Mouse (Mus musculus) embryonic facial prominence, embryonic 10.5 days (tissue): ENCODE measurements around the gene Lrrc26. TPM values are rescaled to one million over a fixed set of nuclear protein-coding genes. Genes with fewer than 3 reads are reported as not detected.

Experiments
- DNase-seq: peaks from one replicate; pipeline ENCODE4 v3.0.0-alpha.2; 2017; ENCODE audit warnings: low spot score
- H3K27ac ChIP-seq: fragments of 300-500 bp; sonication (generic); replicated peaks from 2 replicates; pipeline ENCODE4 v1.5.1; 2016; ENCODE audit warnings: mild to moderate bottlenecking
- H3K27me3 ChIP-seq: fragments of 300-500 bp; sonication (generic); replicated peaks from 2 replicates; pipeline ENCODE4 v1.6.1; 2016; ENCODE audit warnings: low read depth, mild to moderate bottlenecking; ENCODE audit not compliant: poor library complexity, severe bottlenecking
- H3K36me3 ChIP-seq: fragments of 300-500 bp; sonication (generic); replicated peaks from 2 replicates; pipeline ENCODE4 v1.6.1; 2016; ENCODE audit warnings: mild to moderate bottlenecking, moderate library complexity
- H3K4me1 ChIP-seq: fragments of 300-500 bp; sonication (generic); 2 replicates; pipeline ENCODE4 v1.6.1; 2016
- H3K4me3 ChIP-seq: fragments of 300-500 bp; sonication (generic); 2 replicates; pipeline ENCODE4 v1.5.1; 2016; ENCODE audit warnings: mild to moderate bottlenecking, moderate library complexity
- H3K9me3 ChIP-seq: fragments of 300-500 bp; sonication (generic); 2 replicates; pipeline ENCODE4 v1.6.1; 2016; ENCODE audit warnings: mild to moderate bottlenecking
- WGBS: fragments of 180-500 bp; shearing (Covaris S2); methylation state at CpG from one replicate; pipeline ENCODE4 v1.1.7; 2016; 5-methylcytosine and 5-hydroxymethylcytosine counted together
- polyA plus RNA-seq: library from polyadenylated mRNA; unstranded; fragments of >200 nt; fragmentation: Nextera tagmentation; extraction: Ambion mirVana; gene quantifications from 2 replicates; pipeline ENCODE4 v1.2.1, GENCODE M21; 2016

Gene Lrrc26
- polyA plus RNA-seq, 1 experiment from 2014 or later: not detected

DNA sequence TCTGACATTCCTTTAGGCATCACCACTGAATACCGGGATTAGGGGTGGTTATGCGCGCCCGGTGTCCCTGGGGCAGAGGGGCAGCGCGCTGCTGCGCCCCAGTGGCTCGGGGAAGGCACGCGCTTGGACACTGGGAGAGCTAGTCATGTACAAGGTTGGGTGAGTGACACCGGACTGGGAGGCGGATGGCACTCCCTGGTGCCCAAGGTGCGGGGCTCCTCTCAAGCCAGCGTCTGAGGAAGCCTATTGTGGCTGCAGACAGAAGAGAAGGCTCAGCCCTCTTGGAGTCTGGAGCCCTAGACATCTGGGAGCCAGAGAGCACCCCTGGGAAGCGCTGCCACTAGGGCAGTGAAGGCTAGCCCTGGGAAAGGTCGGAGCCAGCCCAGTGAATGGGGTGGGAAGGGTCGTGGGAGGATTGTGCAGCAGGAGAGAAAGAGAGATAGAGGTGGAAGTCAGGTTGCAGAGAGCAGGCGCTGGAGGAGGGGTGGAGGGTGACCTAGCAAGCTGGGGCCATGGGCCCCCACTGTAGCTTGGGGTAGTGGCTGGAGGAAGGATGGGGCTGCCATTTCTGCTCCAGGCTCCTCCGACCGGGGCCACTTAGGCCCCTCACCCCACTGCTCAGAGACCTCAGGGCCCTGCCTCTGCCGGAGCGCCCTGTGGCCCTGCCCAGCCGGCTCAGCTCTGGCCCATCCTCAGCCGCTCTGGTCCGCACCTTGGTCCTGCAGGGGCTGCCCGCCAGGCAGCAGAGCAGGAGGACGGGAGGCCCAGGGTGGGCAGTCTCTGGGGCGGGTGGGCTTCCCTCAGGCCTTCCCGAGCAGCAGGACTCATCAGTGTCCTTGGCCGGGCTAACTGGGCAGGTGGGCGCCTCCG lies 1.7 kb downstream of the Lrrc26 start:
- no peak overlapping the region for H3K27ac ChIP-seq
- H3K36me3 ChIP-seq: peaks cover 3% of the 10 kb centered on the region
- no peak for DNase-seq
- H3K4me1 ChIP-seq: peaks cover 35% of the 10 kb centered on the region
- peaks cover 100% of the 10 kb centered on the region for H3K27me3 ChIP-seq
- H3K4me3 ChIP-seq: peak overlapping the region; percentile 47
- 5% methylated on average over 32 of the region's 32 CpGs for WGBS
- H3K9me3 ChIP-seq: no peaks in the 10 kb centered on the region

GRCm38 (mm10) chr2:25292054-25292544 lies 2.4 kb downstream of the Lrrc26 start:
- Histone ChIP-seq H3K4me3 (peak overlapping the region; percentile 47), H3K27ac (no peak overlapping the region), H3K4me1 (peaks cover 35% of the 10 kb centered on the region), H3K36me3 (no peaks in the 10 kb centered on the region), H3K9me3 (no peaks in the 10 kb centered on the region), H3K27me3 (peaks cover 100% of the 10 kb centered on the region)
- 6% methylated on average over 43 of the region's 43 CpGs for WGBS
- peak; percentile 28 for DNase-seq

DNA sequence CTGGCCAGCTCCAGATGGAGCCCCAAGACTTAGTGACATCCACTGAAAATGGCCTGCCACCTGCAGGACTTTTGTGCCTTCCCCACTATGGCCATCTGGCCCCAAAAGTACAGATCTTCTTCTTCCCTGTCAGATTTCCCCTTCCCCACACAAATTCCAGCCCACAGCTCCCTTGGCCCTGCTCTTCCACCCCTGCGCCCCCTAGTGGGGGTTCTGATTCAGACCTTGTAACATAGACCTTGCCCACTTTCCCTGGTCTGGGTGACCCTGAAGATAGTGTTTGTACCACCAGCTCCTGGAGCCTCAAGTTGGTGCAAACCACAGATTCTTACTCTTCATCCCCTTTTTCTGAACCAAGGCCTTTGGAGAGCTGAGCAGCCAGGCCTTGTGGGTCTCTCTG lies 3.1 kb downstream of the Lrrc26 start:
- Histone ChIP-seq H3K27ac (no peak overlapping the region), H3K36me3 (no peaks in the 10 kb centered on the region), H3K4me3 (peak overlapping the region; percentile 47; the same call in 1 of the 2 replicates), H3K4me1 (peaks cover 35% of the 10 kb centered on the region), H3K9me3 (no peaks in the 10 kb centered on the region), H3K27me3 (peaks cover 99% of the 10 kb centered on the region)
- DNase-seq: peak; percentile 87
- WGBS: 0% methylated on average over 1 of the region's 1 CpGs

GRCm38 (mm10) chr2:25293706-25294105 lies 4.0 kb downstream of the Lrrc26 start:
- Histone ChIP-seq H3K4me3 (no peak overlapping the region), H3K36me3 (no peaks in the 10 kb centered on the region), H3K4me1 (peaks cover 35% of the 10 kb centered on the region), H3K27ac (no peak overlapping the region), H3K9me3 (no peaks in the 10 kb centered on the region), H3K27me3 (peaks cover 91% of the 10 kb centered on the region)
- no peak for DNase-seq
- WGBS: 77% methylated on average over 9 of the region's 9 CpGs

DNA sequence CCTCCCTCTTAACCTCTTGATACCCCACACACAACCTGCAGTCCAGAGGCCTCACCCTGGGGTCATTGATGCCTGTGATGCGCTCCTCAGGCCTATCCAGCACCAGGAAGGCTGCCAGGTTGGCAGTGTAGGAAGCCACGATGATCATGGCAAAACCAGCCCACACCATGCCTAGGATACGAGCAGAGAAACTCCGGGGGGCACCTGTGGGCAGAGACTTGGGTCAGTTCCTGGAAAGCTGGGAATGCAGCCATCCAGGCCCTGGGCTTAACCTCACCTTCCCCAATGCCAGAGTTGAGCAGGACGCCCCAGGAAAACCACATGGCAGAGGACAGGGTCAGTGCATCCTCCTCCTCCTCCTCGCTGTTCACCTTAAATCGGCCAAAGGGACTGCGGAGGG lies 7.4 kb downstream of the Lrrc26 start:
- WGBS: 79% methylated on average over 8 of the region's 8 CpGs
- H3K4me3 ChIP-seq: no peak overlapping the region
- no peak overlapping the region for H3K27ac ChIP-seq
- H3K4me1 ChIP-seq: peaks cover 11% of the 10 kb centered on the region
- DNase-seq: no peak
- no peaks in the 10 kb centered on the region for H3K9me3 ChIP-seq
- peaks cover 62% of the 10 kb centered on the region for H3K27me3 ChIP-seq
- no peaks in the 10 kb centered on the region for H3K36me3 ChIP-seq

DNA sequence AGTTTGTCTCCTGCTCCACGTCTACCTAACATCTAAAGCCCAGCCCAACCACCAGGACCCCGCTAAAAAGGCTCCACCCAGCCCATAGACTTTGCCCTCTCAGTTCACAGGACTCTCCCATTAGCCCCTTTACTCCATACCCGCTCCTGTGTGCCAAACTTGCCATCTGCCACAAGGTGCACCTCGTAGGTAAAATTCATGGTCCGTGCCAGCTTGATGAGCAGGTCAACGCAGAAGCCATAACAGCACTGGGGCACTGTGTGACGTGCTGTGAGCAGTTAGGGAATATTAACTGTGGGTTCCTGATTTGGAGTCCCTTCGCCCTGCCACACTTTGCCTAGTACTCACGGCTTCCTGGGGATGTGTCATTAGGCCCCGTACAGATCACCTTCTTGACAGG lies 8.3 kb downstream of the Lrrc26 start:
- DNase-seq: no peak
- H3K27ac ChIP-seq: no peak overlapping the region
- H3K36me3 ChIP-seq: no peaks in the 10 kb centered on the region
- H3K9me3 ChIP-seq: no peaks in the 10 kb centered on the region
- no peak overlapping the region for H3K4me3 ChIP-seq
- peaks cover 56% of the 10 kb centered on the region for H3K27me3 ChIP-seq
- 0 out of 2 replicates have a peak, but pooled peaks cover 4% of the 10 kb centered on the region for H3K4me1 ChIP-seq
- 83% methylated on average over 10 of the region's 10 CpGs for WGBS

GRCm38 (mm10) chr2:25303452-25303851 lies 13.7 kb downstream of the Lrrc26 start:
- DNase-seq: no peak
- peaks cover 61% of the 10 kb centered on the region for H3K27me3 ChIP-seq
- no peaks in the 10 kb centered on the region for H3K9me3 ChIP-seq
- H3K4me1 ChIP-seq: peaks cover 15% of the 10 kb centered on the region
- no peaks in the 10 kb centered on the region for H3K36me3 ChIP-seq
- no peak overlapping the region for H3K27ac ChIP-seq
- WGBS: 73% methylated on average over 3 of the region's 3 CpGs
- no peak overlapping the region for H3K4me3 ChIP-seq

GRCm38 (mm10) chr2:25303931-25304656 lies 14.4 kb downstream of the Lrrc26 start:
- 74% methylated on average over 7 of the region's 7 CpGs for WGBS
- no peak overlapping the region for H3K27ac ChIP-seq
- peaks cover 15% of the 10 kb centered on the region for H3K4me1 ChIP-seq
- peak overlapping the region; percentile 57 for H3K4me3 ChIP-seq
- no peaks in the 10 kb centered on the region for H3K36me3 ChIP-seq
- peaks cover 67% of the 10 kb centered on the region for H3K27me3 ChIP-seq
- DNase-seq: no peak
- H3K9me3 ChIP-seq: no peaks in the 10 kb centered on the region

DNA sequence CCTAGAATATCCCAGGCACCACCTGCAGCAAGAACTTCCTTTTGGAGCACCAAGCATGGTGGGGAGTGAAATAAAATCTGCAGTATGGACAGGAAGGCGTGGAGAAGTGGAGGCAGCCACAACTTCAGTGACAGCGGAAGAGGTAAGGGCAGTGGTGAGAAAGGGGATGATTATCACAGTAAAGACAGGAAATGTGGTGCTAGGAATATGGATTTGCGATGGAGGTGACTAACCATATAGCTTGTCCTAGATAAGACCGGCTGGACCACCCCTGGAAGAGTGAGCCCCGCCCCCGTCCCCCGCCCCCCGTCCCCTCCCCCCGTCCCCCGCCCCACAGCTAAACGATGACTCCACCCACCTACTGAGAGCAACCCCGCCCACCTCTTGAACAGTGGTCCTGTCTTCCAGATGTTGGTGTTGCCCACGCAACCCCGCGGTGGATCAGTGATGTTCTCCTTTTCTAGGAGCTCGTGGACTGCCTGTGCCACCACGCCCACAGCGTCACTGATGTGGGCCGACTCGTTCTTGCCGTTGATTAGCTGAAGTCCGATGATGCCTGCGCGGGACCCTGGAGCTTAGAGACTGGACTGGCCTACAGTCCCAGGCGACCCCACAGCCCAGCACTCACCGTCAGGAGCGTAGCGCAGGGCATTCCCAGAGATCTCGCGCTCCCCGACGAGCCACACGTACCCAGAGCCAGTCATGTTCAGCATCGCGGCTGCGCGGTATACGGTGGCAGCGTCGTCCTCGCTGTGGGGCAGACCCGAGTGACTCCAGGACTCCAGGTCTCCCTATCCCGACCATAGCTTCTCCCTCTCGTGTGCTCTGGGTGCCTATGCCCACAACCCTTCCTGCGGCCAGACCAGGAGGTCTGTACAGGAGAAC lies 15.2 kb downstream of the Lrrc26 start:
- H3K27me3 ChIP-seq: peaks cover 75% of the 10 kb centered on the region

GRCm38 (mm10) chr2:25305587-25306359 lies 16.1 kb downstream of the Lrrc26 start:
- 50% methylated on average over 14 of the region's 14 CpGs for WGBS
- peak overlapping the region; percentile 57 for H3K4me3 ChIP-seq
- H3K9me3 ChIP-seq: no peaks in the 10 kb centered on the region
- DNase-seq: no peak
- H3K4me1 ChIP-seq: peaks cover 15% of the 10 kb centered on the region
- peaks cover 84% of the 10 kb centered on the region for H3K27me3 ChIP-seq
- no peak overlapping the region for H3K27ac ChIP-seq
- no peaks in the 10 kb centered on the region for H3K36me3 ChIP-seq

More for the DNA sequence above, 15.2 kb downstream of the Lrrc26 start:
- WGBS: 2% methylated on average over 45 of the region's 45 CpGs
- no peaks in the 10 kb centered on the region for H3K36me3 ChIP-seq
- H3K4me1 ChIP-seq: peaks cover 15% of the 10 kb centered on the region
- no peaks in the 10 kb centered on the region for H3K9me3 ChIP-seq
- H3K27ac ChIP-seq: no peak overlapping the region; the same call in 1 of the 2 replicates
- peak overlapping the region; percentile 57 for H3K4me3 ChIP-seq
- peak; percentile 77 for DNase-seq

- Histone ChIP-seq H3K27ac (no peak overlapping the region), H3K4me1 (peaks cover 12% of the 10 kb centered on the region), H3K36me3 (no peaks in the 10 kb centered on the region), H3K27me3 (peaks cover 99% of the 10 kb centered on the region), H3K4me3 (no peak overlapping the region), H3K9me3 (no peaks in the 10 kb centered on the region)
- 56% methylated on average over 10 of the region's 10 CpGs for WGBS
- DNase-seq: no peak
These were observed 20.5 kb downstream of the Lrrc26 start for GRCm38 (mm10) chr2:25310180-25310579.
